Mouse (Mus musculus) myocyte (in vitro differentiated cells): Measurements from ENCODE around the gene Commd1. TPM values are rescaled to one million over a fixed set of nuclear protein-coding genes. Genes with fewer than 3 reads are reported as not detected.
A peak's percentile ranks its signal among the peaks of the same experiment; 100 is the strongest.

Experiments used
- H3K27me3 ChIP-seq: one replicate; pipeline ENCODE4 v1.6.1; 2011; ENCODE audit not compliant: control insufficient read depth, insufficient read depth, insufficient read length
- H3K36me3 ChIP-seq: one replicate; pipeline ENCODE4 v1.6.1; 2011; ENCODE audit not compliant: control insufficient read depth, insufficient read depth
- H3K4me2 ChIP-seq: one replicate; pipeline ENCODE4 v1.6.1; 2011; ENCODE audit warnings: low read depth, control low read depth
- H3K4me3 ChIP-seq: one replicate; pipeline ENCODE4 v1.5.1; 2011; ENCODE audit warnings: mild to moderate bottlenecking, control low read depth, moderate library complexity
- H3K79me2 ChIP-seq: one replicate; pipeline ENCODE4 v1.6.1; 2011; ENCODE audit not compliant: control insufficient read depth, insufficient read depth
- H3ac ChIP-seq: one replicate; pipeline ENCODE4 v1.6.1; 2011; ENCODE audit not compliant: control insufficient read depth, insufficient read length
- CEBPB ChIP-seq: IDR thresholded peaks from 2 replicates; pipeline ENCODE4 v1.6.1; 2011; ENCODE audit warnings: mild to moderate bottlenecking, moderate library complexity; ENCODE audit not compliant: poor library complexity, insufficient read depth, severe bottlenecking
- E2F4 ChIP-seq: IDR thresholded peaks from one replicate; pipeline ENCODE4 v1.6.1; 2011; ENCODE audit warnings: mild to moderate bottlenecking, control low read depth, moderate library complexity; ENCODE audit not compliant: insufficient read depth
- MAX ChIP-seq: IDR thresholded peaks from one replicate; pipeline ENCODE4 v1.6.1; 2011; ENCODE audit warnings: low read depth, mild to moderate bottlenecking, control low read depth
- MYOD1 ChIP-seq, 3 experiments: IDR thresholded peaks; one replicate each; pipeline ENCODE4 v1.6.1; 2011; ENCODE audit warnings: control low read depth in 2 of 3, low read depth in 2 of 3, mild to moderate bottlenecking in 2 of 3, moderate library complexity in 1 of 3; ENCODE audit not compliant: insufficient read length in 2 of 3, control insufficient read depth in 1 of 3
- MYOG ChIP-seq, 3 experiments: IDR thresholded peaks; one replicate each; pipeline ENCODE4 v1.6.1; 2011; ENCODE audit warnings: control low read depth in 2 of 3, low read depth in 2 of 3, mild to moderate bottlenecking in 2 of 3; ENCODE audit not compliant: insufficient read length in 2 of 3, control insufficient read depth in 1 of 3, insufficient read depth in 1 of 3
- POLR2A ChIP-seq: IDR thresholded peaks from one replicate; pipeline ENCODE4 v1.6.1; 2011; ENCODE audit warnings: low read depth, mild to moderate bottlenecking, control low read depth, moderate library complexity; ENCODE audit not compliant: insufficient read length
- POLR2AphosphoS2 ChIP-seq: IDR thresholded peaks from one replicate; pipeline ENCODE4 v1.6.1; 2011; ENCODE audit warnings: low read depth, control low read depth; ENCODE audit not compliant: insufficient read length
- REST ChIP-seq: IDR thresholded peaks from one replicate; pipeline ENCODE4 v1.6.1; 2011; ENCODE audit warnings: mild to moderate bottlenecking, control low read depth, moderate library complexity; ENCODE audit not compliant: insufficient read depth, insufficient read length
- SRF ChIP-seq: IDR thresholded peaks from one replicate; pipeline ENCODE4 v1.6.1; 2011; ENCODE audit warnings: low read depth; ENCODE audit not compliant: control insufficient read depth, insufficient read length
- TCF12 ChIP-seq: IDR thresholded peaks from one replicate; pipeline ENCODE4 v1.6.1; 2011; ENCODE audit warnings: mild to moderate bottlenecking, control low read depth; ENCODE audit not compliant: poor library complexity, insufficient read depth, severe bottlenecking
- TCF3 ChIP-seq: IDR thresholded peaks from one replicate; pipeline ENCODE4 v1.6.1; 2011; ENCODE audit warnings: low read depth, control low read depth; ENCODE audit not compliant: insufficient read length
- USF1 ChIP-seq: IDR thresholded peaks from one replicate; pipeline ENCODE4 v1.6.1; 2011; ENCODE audit warnings: low read depth, mild to moderate bottlenecking, control low read depth, moderate library complexity
- polyA plus RNA-seq: library from polyadenylated mRNA; unstranded; fragments of >200 nt; fragmentation: generic; extraction: Trizol; gene quantifications from one replicate; pipeline ENCODE4 v1.2.1, GENCODE M21; 2012; ENCODE audit warnings: missing spikeins

The Commd1 gene
- polyA plus RNA-seq, 1 experiment: 174 TPM

DNA sequence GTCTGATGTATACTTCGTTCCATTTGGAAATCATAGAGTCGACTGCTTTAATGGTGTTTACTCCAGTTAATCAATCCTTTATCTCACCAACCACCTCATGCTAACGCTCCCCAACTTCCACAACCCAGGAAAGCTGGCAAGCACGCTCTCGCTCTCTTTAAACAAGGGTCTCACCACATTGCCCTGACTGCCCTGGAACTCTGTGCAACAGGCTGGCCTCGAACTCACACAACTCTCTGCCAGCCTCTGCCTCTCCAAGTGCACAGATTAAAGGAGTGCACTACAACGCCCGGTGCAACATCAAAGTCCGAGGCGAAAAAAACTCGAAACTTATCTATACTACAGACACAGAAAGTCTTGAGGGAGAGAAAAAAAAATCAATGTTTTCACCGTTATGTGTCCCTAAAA is 635 bp downstream of the Commd1 start:
- peak overlapping the region; percentile 86 for H3K4me3 ChIP-seq
- peak overlapping the region; percentile 74 for H3K4me2 ChIP-seq
- no peak for TF ChIP-seq MYOG (IDR thresholded peaks at IDR 0.05; ENCODE audit: control insufficient read depth in 1 of 3, insufficient read depth in 1 of 3, insufficient read length in 2 of 3, low read depth in 2 of 3)
- TF ChIP-seq POLR2AphosphoS2: no peak
- H3K27me3 ChIP-seq: no peaks in the 10 kb centered on the region
- H3K79me2 ChIP-seq: peaks cover 51% of the 10 kb centered on the region
- H3ac ChIP-seq: peak overlapping the region; percentile 46
- no peaks in the 10 kb centered on the region for H3K36me3 ChIP-seq

DNA sequence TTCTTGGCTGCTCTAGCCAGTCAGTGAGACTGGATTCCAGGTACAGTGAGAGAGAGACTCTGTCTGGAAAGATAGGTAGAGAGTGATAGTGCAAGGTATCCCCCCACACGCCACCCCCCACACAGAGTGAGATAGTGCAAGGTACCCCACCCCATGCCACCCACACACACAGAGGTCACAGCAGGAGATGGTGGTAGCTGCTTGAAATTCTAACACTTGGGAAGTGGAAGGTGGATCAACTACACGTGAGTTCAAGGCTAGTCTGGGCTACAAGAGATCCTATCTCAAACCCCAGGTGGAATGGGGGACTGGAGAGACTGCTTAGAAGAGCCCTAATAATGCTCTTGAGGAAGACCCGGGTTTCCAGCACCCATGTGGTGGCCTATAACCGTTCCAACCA is 1.1 kb downstream of the Commd1 start:
- Histone ChIP-seq H3K4me3 (peak overlapping the region; percentile 86), H3K36me3 (no peaks in the 10 kb centered on the region), H3K79me2 (peaks cover 56% of the 10 kb centered on the region), H3ac (peak overlapping the region; percentile 46), H3K4me2 (peak overlapping the region; percentile 74), H3K27me3 (no peaks in the 10 kb centered on the region)
- TF ChIP-seq REST (no peak), TCF3 (no peak), USF1 (no peak), CEBPB (no peak), TCF12 (no peak), POLR2AphosphoS2 (no peak), MYOG (IDR thresholded peaks at IDR 0.05; ENCODE audit: control insufficient read depth in 1 of 3, insufficient read depth in 1 of 3, insufficient read length in 2 of 3, low read depth in 2 of 3) (no peak), MYOD1 (IDR thresholded peaks at IDR 0.05; ENCODE audit: control insufficient read depth in 1 of 3, insufficient read length in 2 of 3, low read depth in 2 of 3) (no peak), SRF (no peak), MAX (no peak), POLR2A (no peak), E2F4 (no peak)

DNA sequence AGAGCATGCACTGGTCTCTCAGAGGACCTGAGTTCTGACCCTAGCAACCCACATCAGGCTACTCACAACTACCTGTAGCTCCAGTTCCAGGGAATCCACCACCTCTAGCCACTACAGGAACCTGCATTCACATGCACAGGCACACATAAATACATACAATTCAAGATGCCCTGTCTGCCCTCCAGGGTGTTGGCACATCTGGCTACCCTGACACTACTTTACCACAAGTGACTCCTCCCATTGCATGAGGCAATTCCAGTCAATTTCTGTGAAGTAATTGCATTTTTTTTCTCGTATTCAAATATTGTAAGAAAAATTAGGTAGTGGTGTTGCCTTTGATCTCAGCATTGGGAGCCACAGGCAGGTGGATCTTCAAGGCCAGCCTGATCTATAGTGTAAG is 3.0 kb downstream of the Commd1 start:
- peak overlapping the region; percentile 51 for H3K4me2 ChIP-seq
- H3ac ChIP-seq: no peak overlapping the region
- H3K36me3 ChIP-seq: no peaks in the 10 kb centered on the region
- H3K79me2 ChIP-seq: peaks cover 74% of the 10 kb centered on the region
- no peak overlapping the region for H3K4me3 ChIP-seq
- no peak for TF ChIP-seq SRF
- TF ChIP-seq USF1: no peak
- TF ChIP-seq E2F4: no peak
- peak; percentile 51 for TF ChIP-seq POLR2AphosphoS2
- TF ChIP-seq POLR2A: peak; percentile 40
- peak; percentile 89 for TF ChIP-seq CEBPB
- no peaks in the 10 kb centered on the region for H3K27me3 ChIP-seq

DNA sequence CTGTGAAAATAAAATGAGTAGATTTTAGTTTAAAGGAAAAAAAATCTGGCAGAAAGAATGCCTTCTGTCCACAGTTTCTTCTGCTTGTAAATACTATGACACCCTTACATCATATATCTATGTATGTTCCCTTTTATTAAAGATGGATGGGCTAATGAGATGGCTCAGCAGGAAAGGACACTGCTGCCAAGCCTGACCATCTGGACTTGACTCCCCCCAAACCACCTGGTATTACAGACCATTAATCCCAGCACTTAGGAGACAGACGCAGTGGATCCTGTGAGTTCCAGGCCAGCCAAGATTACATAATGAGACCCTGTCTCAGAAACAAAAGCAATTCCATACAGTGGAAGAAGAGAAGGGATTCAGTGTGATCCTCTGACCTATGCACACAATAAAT is 3.5 kb downstream of the Commd1 start:
- Histone ChIP-seq H3K36me3 (no peaks in the 10 kb centered on the region), H3K79me2 (peaks cover 79% of the 10 kb centered on the region), H3K4me3 (no peak overlapping the region), H3ac (no peak overlapping the region), H3K4me2 (peak overlapping the region; percentile 51), H3K27me3 (no peaks in the 10 kb centered on the region)
- no peak for TF ChIP-seq TCF3
- TF ChIP-seq MAX: no peak
- no peak for TF ChIP-seq SRF
- no peak for TF ChIP-seq POLR2A
- TF ChIP-seq MYOG (IDR thresholded peaks at IDR 0.05; ENCODE audit: control insufficient read depth in 1 of 3, insufficient read depth in 1 of 3, insufficient read length in 2 of 3, low read depth in 2 of 3): no peak
- no peak for TF ChIP-seq REST
- TF ChIP-seq E2F4: no peak
- TF ChIP-seq POLR2AphosphoS2: no peak
- no peak for TF ChIP-seq CEBPB
- no peak for TF ChIP-seq TCF12
- TF ChIP-seq USF1: no peak
- TF ChIP-seq MYOD1 (IDR thresholded peaks at IDR 0.05; ENCODE audit: control insufficient read depth in 1 of 3, insufficient read length in 2 of 3, low read depth in 2 of 3): no peak

DNA sequence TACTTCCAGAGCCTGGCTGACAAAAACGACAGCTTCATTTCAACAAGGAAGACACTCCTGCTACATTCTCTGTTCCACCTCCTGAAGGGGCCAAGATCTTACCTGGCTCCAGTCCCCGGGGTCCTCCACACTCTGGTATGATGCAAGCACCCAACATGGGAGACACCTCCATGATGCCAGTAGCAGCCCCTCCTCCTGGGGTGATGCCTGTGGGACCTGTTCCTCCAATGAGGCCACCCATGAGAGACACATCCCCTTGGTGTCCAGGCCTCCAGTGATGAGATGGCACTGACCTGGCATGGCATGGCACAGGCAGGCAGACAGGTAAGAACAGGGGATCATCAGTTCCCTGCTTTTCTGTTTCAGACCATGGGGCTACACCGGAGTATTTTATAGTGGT is 4.0 kb downstream of the Commd1 start:
- peak overlapping the region; percentile 43 for H3K4me2 ChIP-seq
- no peak overlapping the region for H3K4me3 ChIP-seq
- no peaks in the 10 kb centered on the region for H3K27me3 ChIP-seq
- no peaks in the 10 kb centered on the region for H3K36me3 ChIP-seq
- H3K79me2 ChIP-seq: peaks cover 84% of the 10 kb centered on the region
- no peak overlapping the region for H3ac ChIP-seq
- TF ChIP-seq POLR2A (peak; percentile 35), MYOD1 (IDR thresholded peaks at IDR 0.05; ENCODE audit: control insufficient read depth in 1 of 3, insufficient read length in 2 of 3, low read depth in 2 of 3) (no peak), POLR2AphosphoS2 (peak; percentile 20), TCF3 (no peak), CEBPB (no peak)
